Mouse (Mus musculus) heart, adult 2 months (tissue): ENCODE measurements at regions not wholly inside any gene's neighbourhood (a gene's known extent, or its start where the extent isn't known, plus 50 kb on each side); places are given as distances from the start of the nearest gene placed in this dataset.

ENCODE experiments used
- CTCF ChIP-seq: fragments of 200-600 bp; IDR thresholded peaks from 2 replicates; pipeline ENCODE4 v1.8.1; 2022; ENCODE audit warnings: antibody characterized with exemption, mild to moderate bottlenecking, moderate library complexity
- EP300 ChIP-seq: fragments of 200-500 bp; IDR thresholded peaks from 2 replicates; pipeline ENCODE4 v1.6.1; 2011; ENCODE audit warnings: low read depth, low read length, control low read depth; ENCODE audit not compliant: insufficient read depth

DNA sequence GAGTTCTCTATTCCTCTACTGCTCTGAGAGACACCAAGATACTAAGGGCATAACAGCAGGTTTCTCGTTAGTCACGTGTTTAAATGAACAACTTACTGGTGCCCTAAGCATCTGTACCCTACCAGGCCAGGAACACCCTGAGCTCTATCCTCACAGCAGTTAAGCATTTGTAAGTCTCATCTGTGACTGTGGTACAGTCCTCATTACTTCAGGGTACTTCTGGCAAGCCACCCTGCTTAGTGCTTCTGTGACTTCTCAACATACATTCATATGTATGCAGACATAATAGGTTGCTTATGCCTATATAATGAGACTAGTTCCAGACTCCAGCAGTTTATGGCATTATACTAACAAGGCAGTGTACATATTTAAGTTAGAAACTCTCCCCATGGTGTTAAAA, 417.3 kb downstream of the Tns3 start:
- TF ChIP-seq EP300 = no peak
- TF ChIP-seq CTCF = no peak
